ENCODE assay signal across 23 mouse cellular contexts in genomic region chr7:89657183-89657582, GRCm38 (mm10). TPM values are rescaled to one million over a fixed set of nuclear protein-coding genes. Genes with fewer than 3 reads are reported as not detected.
"Had no signal": no experiment of that assay in that cellular context is flagged by ENCODE, and none has a peak within 500 bp of the region (broad histone marks: within the 10 kb centered on the region; RNA-seq: fewer than 3 reads in every experiment).

No protein-coding gene starts in this region.

- H3K4me1 ChIP-seq: kidney, embryonic 15.5 days; limb, embryonic 12.5 days; limb, embryonic 15.5 days; midbrain, embryonic 15.5 days; neural tube, embryonic 12.5 days; neural tube, embryonic 15.5 days; stomach, embryonic 15.5 days had no signal

- ATAC-seq: liver, postnatal 0 days; lung, postnatal 0 days; midbrain, embryonic 15.5 days had no signal

- H3K9ac ChIP-seq: kidney, embryonic 15.5 days; limb, embryonic 12.5 days; limb, embryonic 15.5 days; liver, embryonic 14.5 days; liver, postnatal 0 days; lung, embryonic 14.5 days; midbrain, embryonic 12.5 days; midbrain, embryonic 15.5 days; neural tube, embryonic 12.5 days; neural tube, embryonic 15.5 days; stomach, embryonic 15.5 days had no signal

- DNase-seq: kidney, adult 11 months; kidney, adult 8-10 months; kidney, postnatal 36 days; liver, postnatal 0 days; lung, embryonic 14.5 days; right cerebral cortex, postnatal 25 days; spleen, adult 18-20 months; thymus, postnatal 25 days had no signal

- H3K27me3 ChIP-seq: kidney, embryonic 15.5 days; limb, embryonic 12.5 days; limb, embryonic 15.5 days; midbrain, embryonic 12.5 days; midbrain, embryonic 15.5 days; neural tube, embryonic 12.5 days; neural tube, embryonic 15.5 days; stomach, embryonic 15.5 days had no signal

- H3K27ac ChIP-seq: kidney, embryonic 15.5 days; limb, embryonic 12.5 days; limb, embryonic 15.5 days; liver, embryonic 14.5 days; macrophage; midbrain, embryonic 12.5 days; midbrain, embryonic 15.5 days; neural tube, embryonic 12.5 days; neural tube, embryonic 15.5 days; stomach, embryonic 15.5 days had no signal

- H3K9me3 ChIP-seq: kidney, embryonic 15.5 days; limb, embryonic 12.5 days; limb, embryonic 15.5 days; midbrain, embryonic 12.5 days; midbrain, embryonic 15.5 days; neural tube, embryonic 12.5 days; neural tube, embryonic 15.5 days; stomach, embryonic 15.5 days had no signal

- H3K4me3 ChIP-seq: kidney, embryonic 15.5 days; limb, embryonic 12.5 days; limb, embryonic 15.5 days; midbrain, embryonic 12.5 days; midbrain, embryonic 15.5 days; myocyte; neural tube, embryonic 12.5 days; neural tube, embryonic 15.5 days; stomach, embryonic 15.5 days had no signal

- H3K36me3 ChIP-seq: kidney, embryonic 15.5 days; limb, embryonic 12.5 days; limb, embryonic 15.5 days; midbrain, embryonic 12.5 days; midbrain, embryonic 15.5 days; neural tube, embryonic 12.5 days; neural tube, embryonic 15.5 days; stomach, embryonic 15.5 days had no signal

- H3K4me2 ChIP-seq: kidney, embryonic 15.5 days; limb, embryonic 12.5 days; limb, embryonic 15.5 days; liver, embryonic 11.5 days; lung, embryonic 14.5 days; midbrain, embryonic 12.5 days; midbrain, embryonic 15.5 days; neural tube, embryonic 12.5 days; neural tube, embryonic 15.5 days; stomach, embryonic 15.5 days had no signal

RNA-seq across cellular contexts. Expression of gene Me3, which starts 25.0 kb away (rescaled TPM):
- total RNA-seq: megakaryocyte, adult 5-6 weeks; monocyte, adult 5-6 weeks had no signal
- polyA plus RNA-seq: liver, embryonic 14.5 days; macrophage had no signal
